Mouse (Mus musculus) lung, postnatal 0 days (tissue): ENCODE data around the gene Svep1.

ENCODE experiments used
- CTCF ChIP-seq: IDR thresholded peaks from 2 replicates; pipeline ENCODE4 v1.5.1; 2016; ENCODE audit warnings: antibody characterized with exemption, mild to moderate bottlenecking
- EP300 ChIP-seq: IDR thresholded peaks from 2 replicates; pipeline ENCODE4 v1.6.1; 2016; ENCODE audit warnings: antibody characterized with exemption, mild to moderate bottlenecking, control low read depth

DNA sequence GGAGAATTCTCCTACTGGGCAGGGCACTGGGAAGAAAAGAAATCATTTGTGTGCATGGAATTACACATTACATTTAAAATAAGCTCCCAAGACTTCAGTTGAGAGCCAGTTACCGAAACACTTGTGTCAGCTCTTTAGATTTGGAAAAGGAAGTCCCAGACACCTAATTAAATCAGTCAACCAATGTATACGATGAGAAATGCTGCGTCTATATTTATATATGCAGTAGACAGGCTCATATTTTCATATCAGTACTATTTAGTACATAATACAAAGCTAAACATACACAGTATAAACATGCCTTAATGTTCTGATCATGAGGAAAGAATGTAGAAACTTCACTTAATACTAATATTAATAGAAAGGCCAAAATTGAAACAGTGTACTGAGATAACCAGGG, 98.3 kb downstream of the Svep1 start:
- TF ChIP-seq CTCF = no peak
- TF ChIP-seq EP300 = no peak
